Mouse (Mus musculus): ENCODE data around the gene Alox12. TPM values are rescaled to one million over a fixed set of nuclear protein-coding genes. Genes with fewer than 3 reads are reported as not detected.

Alox12 gene
- polyA plus RNA-seq, 1 experiment: 0.03 TPM

GRCm38 (mm10) chr11:70235254-70235900 lies 19.8 kb downstream of the Alox12 start:
- Histone ChIP-seq H3K9me3 (ENCODE audit: control insufficient read depth, low read length) (no peaks in the 10 kb centered on the region), H3K4me3 (replicated peaks) (no peak overlapping the region), H3K27me3 (ENCODE audit: control insufficient read depth) (peaks cover 3% of the 10 kb centered on the region), H3K4me1 (ENCODE audit: control insufficient read depth) (peaks cover 71% of the 10 kb centered on the region), H3K36me3 (ENCODE audit: control insufficient read depth) (peaks cover 34% of the 10 kb centered on the region)
- TF ChIP-seq GATA1 (IDR thresholded peaks at IDR 0.05; ENCODE audit: low read length) (no peak), TAL1 (IDR thresholded peaks at IDR 0.05; ENCODE audit: low read length) (no peak)

GRCm38 (mm10) chr11:70234497-70234896 lies 20.7 kb downstream of the Alox12 start:
- no peak for TF ChIP-seq TAL1 (IDR thresholded peaks at IDR 0.05; ENCODE audit: low read length)
- Histone ChIP-seq H3K9me3 (ENCODE audit: control insufficient read depth, low read length) (no peaks in the 10 kb centered on the region), H3K4me1 (ENCODE audit: control insufficient read depth) (peaks cover 74% of the 10 kb centered on the region), H3K27me3 (ENCODE audit: control insufficient read depth) (peaks cover 11% of the 10 kb centered on the region), H3K36me3 (ENCODE audit: control insufficient read depth) (peaks cover 34% of the 10 kb centered on the region), H3K4me3 (replicated peaks) (no peak overlapping the region)

DNA sequence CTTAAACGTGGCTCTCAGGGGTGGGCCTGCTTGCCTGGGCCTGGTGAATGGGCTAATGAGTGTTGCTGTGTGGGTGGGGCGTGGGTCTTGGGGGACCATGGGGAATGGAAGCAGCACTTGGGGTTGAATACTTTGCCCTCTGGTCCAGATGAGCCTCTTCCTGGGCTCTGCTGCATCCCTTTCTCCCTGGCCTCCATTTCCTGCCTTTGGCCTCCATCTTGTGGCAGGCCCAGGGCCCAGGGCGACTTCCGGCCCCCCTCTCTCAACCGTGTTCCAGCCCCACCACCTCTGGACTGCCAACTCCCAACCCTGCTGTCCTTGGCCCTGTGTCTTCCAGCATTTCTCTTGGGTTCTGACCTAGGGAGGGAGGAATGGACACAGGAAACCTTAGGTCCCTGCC lies 21.1 kb downstream of the Alox12 start:
- Histone ChIP-seq H3K4me1 (ENCODE audit: control insufficient read depth) (peaks cover 75% of the 10 kb centered on the region), H3K9me3 (ENCODE audit: control insufficient read depth, low read length) (no peaks in the 10 kb centered on the region), H3K4me3 (replicated peaks) (no peak overlapping the region), H3K27me3 (ENCODE audit: control insufficient read depth) (peaks cover 16% of the 10 kb centered on the region), H3K36me3 (ENCODE audit: control insufficient read depth) (peaks cover 34% of the 10 kb centered on the region)
- no peak for TF ChIP-seq TAL1 (IDR thresholded peaks at IDR 0.05; ENCODE audit: low read length)
- no peak for TF ChIP-seq GATA1 (IDR thresholded peaks at IDR 0.05; ENCODE audit: low read length)

GRCm38 (mm10) chr11:70233016-70233415 lies 22.1 kb downstream of the Alox12 start:
- no peak for TF ChIP-seq TAL1 (IDR thresholded peaks at IDR 0.05; ENCODE audit: low read length)
- Histone ChIP-seq H3K4me1 (ENCODE audit: control insufficient read depth) (peaks cover 75% of the 10 kb centered on the region), H3K36me3 (ENCODE audit: control insufficient read depth) (peaks cover 32% of the 10 kb centered on the region), H3K4me3 (replicated peaks) (no peak overlapping the region), H3K27me3 (ENCODE audit: control insufficient read depth) (peaks cover 25% of the 10 kb centered on the region), H3K9me3 (ENCODE audit: control insufficient read depth, low read length) (no peaks in the 10 kb centered on the region)

DNA sequence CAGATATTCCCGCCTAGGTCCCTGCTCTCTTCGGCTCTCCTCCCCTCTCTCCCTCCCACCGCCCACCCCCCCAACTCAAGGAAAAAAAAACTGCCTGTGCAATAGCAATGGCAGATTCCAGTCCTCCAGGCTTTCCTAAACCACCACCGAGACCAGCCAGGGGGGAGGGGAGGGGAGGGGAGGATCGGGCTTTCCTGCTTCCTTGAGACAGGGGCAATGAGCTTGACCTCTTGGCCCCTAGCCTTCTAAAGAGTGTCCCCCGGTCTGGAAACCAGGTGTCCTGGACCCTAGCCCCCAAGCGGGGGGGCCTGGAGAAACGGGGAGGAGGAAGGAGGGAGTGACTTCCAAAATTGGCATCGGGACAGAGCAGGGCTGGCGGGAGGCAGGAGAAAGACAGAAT lies 22.6 kb downstream of the Alox12 start:
- H3K9me3 ChIP-seq (ENCODE audit: control insufficient read depth, low read length): no peaks in the 10 kb centered on the region
- peaks cover 80% of the 10 kb centered on the region for H3K4me1 ChIP-seq (ENCODE audit: control insufficient read depth)
- H3K27me3 ChIP-seq (ENCODE audit: control insufficient read depth): peaks cover 25% of the 10 kb centered on the region
- TF ChIP-seq TAL1 (IDR thresholded peaks at IDR 0.05; ENCODE audit: low read length) (no peak), GATA1 (IDR thresholded peaks at IDR 0.05; ENCODE audit: low read length) (no peak)
- peak overlapping the region; percentile 14 for H3K4me3 ChIP-seq (replicated peaks)
- H3K36me3 ChIP-seq (ENCODE audit: control insufficient read depth): peaks cover 30% of the 10 kb centered on the region

GRCm38 (mm10) chr11:70230239-70230727 lies 24.9 kb downstream of the Alox12 start:
- peaks cover 80% of the 10 kb centered on the region for H3K4me1 ChIP-seq (ENCODE audit: control insufficient read depth)
- H3K27me3 ChIP-seq (ENCODE audit: control insufficient read depth): peaks cover 41% of the 10 kb centered on the region
- no peaks in the 10 kb centered on the region for H3K9me3 ChIP-seq (ENCODE audit: control insufficient read depth, low read length)
- peak overlapping the region; percentile 60 for H3K4me3 ChIP-seq (replicated peaks)
- TF ChIP-seq GATA1 (IDR thresholded peaks at IDR 0.05; ENCODE audit: low read length): no peak
- no peak for TF ChIP-seq TAL1 (IDR thresholded peaks at IDR 0.05; ENCODE audit: low read length)
- H3K36me3 ChIP-seq (ENCODE audit: control insufficient read depth): peaks cover 17% of the 10 kb centered on the region

DNA sequence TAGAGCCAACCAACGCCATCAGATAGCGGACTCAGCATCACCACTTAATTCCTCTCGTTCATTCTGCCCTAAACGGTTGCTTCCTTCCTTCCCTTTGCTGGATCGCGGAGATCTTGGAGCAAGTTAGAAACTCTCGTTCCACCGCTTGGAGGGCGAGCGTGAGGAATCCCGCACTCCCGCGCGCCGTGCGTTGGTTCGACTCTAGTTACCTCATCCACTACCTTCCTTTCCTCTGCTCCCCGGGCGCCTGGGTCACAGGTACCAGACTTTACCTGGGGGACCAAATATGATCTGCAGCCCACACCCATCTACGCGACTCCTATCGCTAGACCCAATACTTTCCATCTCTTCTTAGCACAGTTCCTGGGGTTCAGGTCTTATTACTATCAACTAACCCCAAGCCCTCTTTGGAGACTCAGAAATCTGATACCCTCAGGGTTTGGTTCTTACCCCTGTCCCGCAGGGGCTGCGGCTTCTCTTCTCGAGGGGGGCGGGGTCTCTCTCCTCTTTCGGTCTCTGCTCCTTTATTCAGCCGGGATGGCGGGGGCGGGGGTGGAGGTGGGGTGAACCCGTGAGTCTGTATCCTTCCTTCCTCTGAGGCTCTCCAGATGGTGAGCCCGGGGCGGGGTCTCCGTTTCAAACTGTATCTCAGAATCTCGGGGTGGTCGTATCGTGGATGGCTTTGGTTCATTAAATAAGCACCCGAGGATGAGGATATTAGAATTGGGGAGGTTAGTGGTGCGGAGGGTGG lies 25.7 kb downstream of the Alox12 start, which contains the start of gene Bcl6b:
Gene Bcl6b, minus strand, starts transcription at position 539 of the 751 bp plus-strand sequence.
- no peaks in the 10 kb centered on the region for H3K9me3 ChIP-seq (ENCODE audit: control insufficient read depth, low read length)
- peak within 1 kb of the TSS; percentile 60 for H3K4me3 ChIP-seq (replicated peaks)
- peaks cover 10% of the 10 kb centered on the region for H3K36me3 ChIP-seq (ENCODE audit: control insufficient read depth)
- peaks cover 41% of the 10 kb centered on the region for H3K27me3 ChIP-seq (ENCODE audit: control insufficient read depth)
- TF ChIP-seq GATA1 (IDR thresholded peaks at IDR 0.05; ENCODE audit: low read length): peak; percentile 44; the same call in 1 of the 2 replicates
- TF ChIP-seq TAL1 (IDR thresholded peaks at IDR 0.05; ENCODE audit: low read length): no peak
- H3K4me1 ChIP-seq (ENCODE audit: control insufficient read depth): peaks cover 80% of the 10 kb centered on the region

DNA sequence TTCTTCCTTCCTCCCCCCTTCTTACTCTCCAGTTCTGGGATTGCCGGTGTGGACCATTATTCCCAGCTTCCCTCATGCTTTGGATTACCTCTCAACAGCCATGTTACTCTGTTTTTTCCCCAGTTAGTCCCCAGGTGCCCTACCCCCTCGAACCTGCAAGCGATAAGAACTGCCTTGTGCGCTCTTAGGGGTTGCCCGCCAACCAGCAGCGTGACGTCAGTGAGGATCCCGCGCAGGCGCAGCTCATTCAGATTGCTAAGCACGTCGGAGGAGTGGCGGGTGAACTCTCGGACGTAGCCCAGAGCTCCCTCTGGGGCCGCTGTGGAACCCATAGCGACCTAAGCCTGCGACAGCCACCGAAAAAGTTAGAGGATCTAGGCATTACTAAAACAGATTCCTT lies 26.3 kb downstream of the Alox12 start:
- H3K27me3 ChIP-seq (ENCODE audit: control insufficient read depth): peaks cover 41% of the 10 kb centered on the region
- H3K9me3 ChIP-seq (ENCODE audit: control insufficient read depth, low read length): no peaks in the 10 kb centered on the region
- peak overlapping the region; percentile 60 for H3K4me3 ChIP-seq (replicated peaks)
- H3K4me1 ChIP-seq (ENCODE audit: control insufficient read depth): peaks cover 80% of the 10 kb centered on the region
- TF ChIP-seq TAL1 (IDR thresholded peaks at IDR 0.05; ENCODE audit: low read length) (no peak), GATA1 (IDR thresholded peaks at IDR 0.05; ENCODE audit: low read length) (peak; percentile 23; the same call in 1 of the 2 replicates)
- peaks cover 10% of the 10 kb centered on the region for H3K36me3 ChIP-seq (ENCODE audit: control insufficient read depth)

- no peak for TF ChIP-seq TAL1 (IDR thresholded peaks at IDR 0.05; ENCODE audit: low read length)
- TF ChIP-seq GATA1 (IDR thresholded peaks at IDR 0.05; ENCODE audit: low read length): no peak
- H3K4me3 ChIP-seq (replicated peaks): peak overlapping the region; percentile 60
- H3K4me1 ChIP-seq (ENCODE audit: control insufficient read depth): peaks cover 89% of the 10 kb centered on the region
- peaks cover 16% of the 10 kb centered on the region for H3K36me3 ChIP-seq (ENCODE audit: control insufficient read depth)
- H3K9me3 ChIP-seq (ENCODE audit: control insufficient read depth, low read length): no peaks in the 10 kb centered on the region
- peaks cover 41% of the 10 kb centered on the region for H3K27me3 ChIP-seq (ENCODE audit: control insufficient read depth)
Observed at GRCm38 (mm10) chr11:70227661-70228245, 27.4 kb downstream of the Alox12 start.

Measured in erythroblast, embryonic 14.5 days (primary cell).